Mouse (Mus musculus) neutrophil, adult 83 days (primary cell): ENCODE results near the gene Olfr1369-ps1. TPM values are rescaled to one million over a fixed set of nuclear protein-coding genes. Genes with fewer than 3 reads are reported as not detected.

ENCODE experiments used
- total RNA-seq, 2 experiments: library from RNA; stranded (reverse); gene quantifications; one replicate each; pipeline ENCODE4 v1.2.4; 2023

Olfr1369-ps1 gene
- total RNA-seq: not detected

GRCm38 (mm10) chr13:21111183-21111582 is at the start of gene Olfr1369-ps1:
Gene Olfr1369-ps1 (plus strand): TSS chr13:21111483.

GRCm38 (mm10) chr13:21074847-21075246 is 36.4 kb upstream of the Olfr1369-ps1 start, which contains the start of gene Olfr1370:
Gene Olfr1370 (minus strand): TSS chr13:21074947.

GRCm38 (mm10) chr13:21129339-21129738 is 18.1 kb downstream of the Olfr1369-ps1 start, which contains the start of gene Olfr263:
Gene Olfr263 (plus strand): TSS chr13:21129639.

GRCm38 (mm10) chr13:21145767-21146166 is 34.5 kb downstream of the Olfr1369-ps1 start, which contains the start of gene Olfr1368:
Gene Olfr1368 (minus strand): TSS chr13:21145867.

Other genes starting within 250 kb of the Olfr1369-ps1 start
- not detected for gene Olfr1370, start 36.5 kb upstream of the Olfr1369-ps1 start, total RNA-seq
- not detected for gene Olfr263, start 18.2 kb downstream of the Olfr1369-ps1 start, total RNA-seq
- not detected for gene Olfr1368, start 34.4 kb downstream of the Olfr1369-ps1 start, total RNA-seq
- gene Trim27, start 68.0 kb downstream of the Olfr1369-ps1 start, total RNA-seq: 10 to 100 TPM; 48.2 to 51.2 TPM
- gene Gpx5, start 181.2 kb downstream of the Olfr1369-ps1 start, total RNA-seq: not detected
- not detected for gene Gpx6, start 200.6 kb downstream of the Olfr1369-ps1 start, total RNA-seq
- not detected for gene Olfr1367, start 235.4 kb downstream of the Olfr1369-ps1 start, total RNA-seq